Mouse (Mus musculus) forebrain, embryonic 10.5 days (tissue): ENCODE measurements around the gene Lyrm7. TPM values are rescaled to one million over a fixed set of nuclear protein-coding genes. Genes with fewer than 3 reads are reported as not detected.

Experiments used
- DNase-seq: peaks from one replicate; pipeline ENCODE4 v3.0.0-alpha.2; 2017; ENCODE audit warnings: low spot score; ENCODE audit errors: extremely low spot score
- H3K27ac ChIP-seq: fragments of 300-500 bp; sonication (generic); 2 replicates; pipeline ENCODE4 v1.5.1; 2016; ENCODE audit warnings: mild to moderate bottlenecking
- H3K27me3 ChIP-seq: fragments of 300-500 bp; sonication (generic); 2 replicates; pipeline ENCODE4 v1.6.1; 2016; ENCODE audit warnings: mild to moderate bottlenecking; ENCODE audit not compliant: poor library complexity, severe bottlenecking
- H3K36me3 ChIP-seq: fragments of 300-500 bp; sonication (generic); replicated peaks from 2 replicates; pipeline ENCODE4 v1.6.1; 2016; ENCODE audit warnings: mild to moderate bottlenecking, moderate library complexity
- H3K4me1 ChIP-seq: fragments of 300-500 bp; sonication (generic); 2 replicates; pipeline ENCODE4 v1.6.1; 2016
- H3K4me3 ChIP-seq: fragments of 300-500 bp; sonication (generic); 2 replicates; pipeline ENCODE4 v1.5.1; 2016; ENCODE audit warnings: mild to moderate bottlenecking, moderate library complexity
- H3K9me3 ChIP-seq: fragments of 300-500 bp; sonication (generic); 2 replicates; pipeline ENCODE4 v1.6.1; 2016; ENCODE audit warnings: mild to moderate bottlenecking, moderate library complexity
- WGBS: fragments of 180-500 bp; shearing (Covaris S2); methylation state at CpG from one replicate; pipeline ENCODE4 v1.1.7; 2016; 5-methylcytosine and 5-hydroxymethylcytosine counted together
- polyA plus RNA-seq: library from polyadenylated mRNA; unstranded; fragments of >200 nt; fragmentation: Nextera tagmentation; extraction: Ambion mirVana; gene quantifications from 2 replicates; pipeline ENCODE4 v1.2.1, GENCODE M21; 2016

The Lyrm7 gene
- polyA plus RNA-seq, 1 experiment from 2014 or later: 8.0 TPM

- Histone ChIP-seq H3K27ac (no peak overlapping the region), H3K36me3 (peaks cover 47% of the 10 kb centered on the region), H3K4me1 (peaks cover 6% of the 10 kb centered on the region; the same call in 1 of the 2 replicates), H3K27me3 (no peaks in the 10 kb centered on the region), H3K9me3 (no peaks in the 10 kb centered on the region), H3K4me3 (no peak overlapping the region)
- DNase-seq: no peak
- 93% methylated on average over 1 of the region's 1 CpGs for WGBS
Measured at GRCm38 (mm10) chr11:54779946-54780345, 80.8 kb downstream of the Lyrm7 start.

GRCm38 (mm10) chr11:54778131-54778844, 82.4 kb downstream of the Lyrm7 start:
- no peaks in the 10 kb centered on the region for H3K9me3 ChIP-seq
- no peak overlapping the region for H3K4me3 ChIP-seq
- no peaks in the 10 kb centered on the region for H3K27me3 ChIP-seq
- H3K27ac ChIP-seq: no peak overlapping the region
- H3K4me1 ChIP-seq: 0 out of 2 replicates have a peak, but pooled peaks cover 4% of the 10 kb centered on the region
- WGBS: 87% methylated on average over 1 of the region's 1 CpGs
- no peak for DNase-seq
- peaks cover 37% of the 10 kb centered on the region for H3K36me3 ChIP-seq

GRCm38 (mm10) chr11:54777387-54778130, 83.2 kb downstream of the Lyrm7 start:
- Histone ChIP-seq H3K9me3 (no peaks in the 10 kb centered on the region), H3K27ac (no peak overlapping the region), H3K4me1 (0 out of 2 replicates have a peak, but pooled peaks cover 4% of the 10 kb centered on the region), H3K36me3 (peaks cover 34% of the 10 kb centered on the region), H3K4me3 (no peak overlapping the region), H3K27me3 (no peaks in the 10 kb centered on the region)
- WGBS: 84% methylated on average over 6 of the region's 6 CpGs
- no peak for DNase-seq

Other genes with a start within 250 kb of the Lyrm7 start
- gene Cdc42se2, start 73.2 kb downstream of the Lyrm7 start, polyA plus RNA-seq: 182 and 187 TPM in 2 replicates
- gene Hint1, start 5.5 kb upstream of the Lyrm7 start, polyA plus RNA-seq: 675 and 687 TPM in 2 replicates
- gene Gpx3, start 41.5 kb upstream of the Lyrm7 start, polyA plus RNA-seq: 59.5 and 61.2 TPM in 2 replicates
- 8.8 and 10.0 TPM in 2 replicates for gene Tnip1, start 102.0 kb upstream of the Lyrm7 start, polyA plus RNA-seq
- 35.4 and 38.9 TPM in 2 replicates for gene Anxa6, start 172.5 kb upstream of the Lyrm7 start, polyA plus RNA-seq
- 0.25 and 0.73 TPM in 2 replicates for gene Ccdc69, start 217.2 kb upstream of the Lyrm7 start, polyA plus RNA-seq
- gene Gm2a, start 237.2 kb upstream of the Lyrm7 start, polyA plus RNA-seq: 7.2 and 7.8 TPM in 2 replicates